Mouse (Mus musculus) neural tube, embryonic 12.5 days (tissue): ENCODE data around the gene Bsdc1. TPM values are rescaled to one million over a fixed set of nuclear protein-coding genes. Genes with fewer than 3 reads are reported as not detected.
"Not testable (repeated sequence)": the region's sequence is repeated elsewhere in the genome, so short reads cannot be mapped to it uniquely, and the experiment has no call there.

Experiments used
- ATAC-seq: fragments of 200-750 bp; cut with Nextera tagmentation; 2 replicates; pipeline ENCODE4 v1.8.0; 2017; ENCODE audit warnings: low read depth, mild to moderate bottlenecking, moderate TSS enrichment, moderate library complexity; ENCODE audit not compliant: low FRiP score
- H3K27ac ChIP-seq: fragments of 300-500 bp; sonication (generic); 2 replicates; pipeline ENCODE4 v1.5.1; 2016
- H3K27me3 ChIP-seq: fragments of 300-500 bp; sonication (generic); replicated peaks from 2 replicates; pipeline ENCODE4 v1.6.1; 2016; ENCODE audit warnings: mild to moderate bottlenecking
- H3K36me3 ChIP-seq: fragments of 300-500 bp; sonication (generic); 2 replicates; pipeline ENCODE4 v1.6.1; 2016; ENCODE audit warnings: mild to moderate bottlenecking
- H3K4me1 ChIP-seq: fragments of 300-500 bp; sonication (generic); 2 replicates; pipeline ENCODE4 v1.6.1; 2016
- H3K4me2 ChIP-seq: fragments of 300-500 bp; sonication (generic); replicated peaks from 2 replicates; pipeline ENCODE4 v1.6.1; 2016; ENCODE audit warnings: mild to moderate bottlenecking
- H3K4me3 ChIP-seq: fragments of 300-500 bp; sonication (generic); 2 replicates; pipeline ENCODE4 v1.5.1; 2016
- H3K9ac ChIP-seq: fragments of 300-500 bp; sonication (generic); 2 replicates; pipeline ENCODE4 v1.6.1; 2016; ENCODE audit warnings: mild to moderate bottlenecking
- H3K9me3 ChIP-seq: fragments of 300-500 bp; sonication (generic); 2 replicates; pipeline ENCODE4 v1.6.1; 2016; ENCODE audit warnings: mild to moderate bottlenecking
- WGBS: fragments of 180-500 bp; shearing (Covaris S2); methylation state at CpG from one replicate; pipeline ENCODE4 v1.1.7; 2016; 5-methylcytosine and 5-hydroxymethylcytosine counted together
- polyA plus RNA-seq: library from polyadenylated mRNA; unstranded; fragments of >200 nt; fragmentation: Nextera tagmentation; extraction: Ambion mirVana; gene quantifications from 2 replicates; pipeline ENCODE4 v1.2.1, GENCODE M21; 2016

Gene Bsdc1
- polyA plus RNA-seq, 1 experiment from 2014 or later: 33.1 TPM

DNA sequence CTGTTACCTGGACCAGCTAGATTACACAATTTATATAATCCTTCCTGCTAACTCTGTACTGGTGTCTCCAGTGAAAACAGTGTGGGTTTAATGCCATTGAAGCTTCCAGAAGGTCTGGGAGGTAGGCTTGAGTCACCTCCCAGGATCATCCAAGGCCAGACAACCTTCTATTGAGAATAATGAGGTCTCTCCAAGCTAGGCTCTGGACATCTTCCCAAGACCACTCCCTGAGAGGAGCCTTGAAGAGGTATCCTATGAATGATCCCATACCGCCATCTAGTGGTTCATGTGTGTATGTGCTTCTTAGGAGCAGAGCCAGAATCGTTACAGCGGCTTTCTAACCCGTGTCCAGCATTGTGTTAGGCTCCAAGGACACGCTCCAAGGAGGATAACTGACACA is 6.1 kb upstream of the Bsdc1 start:
- Histone ChIP-seq H3K9ac (no peak overlapping the region), H3K4me2 (no peak overlapping the region), H3K4me3 (no peak overlapping the region), H3K9me3 (no peaks in the 10 kb centered on the region), H3K27ac (no peak overlapping the region), H3K4me1 (no peaks in the 10 kb centered on the region), H3K36me3 (no peaks in the 10 kb centered on the region), H3K27me3 (no peaks in the 10 kb centered on the region)
- 5% methylated on average over 5 of the region's 5 CpGs for WGBS
- ATAC-seq: peak; percentile 56; the same call in 1 of the 2 replicates

DNA sequence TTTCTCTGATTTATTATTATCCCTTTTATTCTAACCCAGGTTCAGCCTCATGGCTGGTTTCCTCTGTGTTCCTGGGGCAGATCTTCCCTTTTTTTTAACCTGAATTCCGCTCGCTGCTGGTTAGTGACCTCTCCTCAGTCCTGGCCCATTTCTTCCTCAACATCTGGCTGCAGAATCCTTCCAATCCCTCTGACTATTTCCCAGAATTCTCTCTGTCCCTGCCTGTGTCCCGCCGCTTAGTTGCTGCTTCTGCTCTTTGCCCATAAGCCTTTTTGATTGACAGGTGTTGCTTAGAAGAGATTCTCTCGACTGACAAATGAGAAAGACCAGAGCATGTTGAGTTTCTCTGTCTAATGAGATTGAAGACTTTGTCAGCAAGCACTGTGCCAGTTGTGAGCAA is 5.3 kb upstream of the Bsdc1 start:
- Histone ChIP-seq H3K4me3 (no peak overlapping the region), H3K9me3 (no peaks in the 10 kb centered on the region), H3K27ac (no peak overlapping the region), H3K9ac (no peak overlapping the region), H3K4me2 (no peak overlapping the region), H3K36me3 (no peaks in the 10 kb centered on the region), H3K4me1 (0 out of 2 replicates have a peak, but pooled peaks cover 5% of the 10 kb centered on the region), H3K27me3 (no peaks in the 10 kb centered on the region)
- no peak for ATAC-seq
- 60% methylated on average over 5 of the region's 5 CpGs for WGBS

DNA sequence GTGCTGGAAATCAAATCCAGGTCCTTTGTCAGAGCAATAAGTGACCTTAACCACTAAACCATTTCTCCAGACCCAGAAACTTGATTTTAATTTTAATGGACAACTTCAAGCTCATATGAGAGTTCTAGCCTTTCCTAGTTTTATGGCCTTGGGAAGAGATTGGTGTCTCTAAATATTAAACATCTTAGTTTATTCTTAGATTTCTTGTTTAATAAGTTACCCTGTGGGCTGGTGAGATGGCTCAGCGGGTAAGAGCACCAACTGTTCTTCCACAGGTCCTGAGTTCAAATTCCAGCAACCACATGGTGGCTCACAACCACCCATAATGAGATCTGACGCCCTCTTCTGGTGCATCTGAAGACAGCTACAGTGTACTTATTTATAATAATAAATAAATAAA is 4.1 kb upstream of the Bsdc1 start:
- 64% methylated on average over 2 of the region's 2 CpGs for WGBS
- not testable (repeated sequence) for ATAC-seq, H3K9me3 ChIP-seq, H3K4me3 ChIP-seq, H3K27me3 ChIP-seq, H3K4me2 ChIP-seq, H3K4me1 ChIP-seq, H3K9ac ChIP-seq, H3K36me3 ChIP-seq, H3K27ac ChIP-seq

DNA sequence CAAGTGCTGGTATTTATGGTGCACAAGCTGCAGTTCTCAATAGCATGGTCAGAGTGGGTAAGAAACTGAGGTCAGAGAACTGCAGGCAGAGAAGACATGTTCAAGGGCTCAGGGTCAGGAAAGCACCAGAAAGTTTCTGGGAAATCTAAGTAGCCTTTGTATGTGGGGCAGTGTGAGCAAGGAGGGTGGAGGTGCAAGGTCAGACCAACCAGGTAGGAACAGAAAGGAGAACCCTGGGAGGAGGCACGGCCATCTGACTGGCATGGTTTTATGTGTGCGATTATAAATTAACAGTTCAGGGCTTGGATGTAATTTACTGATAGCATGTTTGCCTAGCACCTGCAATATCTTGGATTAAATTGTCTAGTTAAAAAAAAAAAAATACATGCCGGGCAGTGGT is 1.7 kb upstream of the Bsdc1 start:
- ATAC-seq: no peak
- no peaks in the 10 kb centered on the region for H3K27me3 ChIP-seq
- H3K4me1 ChIP-seq: peaks cover 16% of the 10 kb centered on the region
- no peak overlapping the region for H3K27ac ChIP-seq
- no peak overlapping the region for H3K4me3 ChIP-seq
- H3K4me2 ChIP-seq: no peak overlapping the region
- no peaks in the 10 kb centered on the region for H3K9me3 ChIP-seq
- WGBS: 90% methylated on average over 3 of the region's 3 CpGs
- no peak overlapping the region for H3K9ac ChIP-seq
- peaks cover 8% of the 10 kb centered on the region; the same call in 1 of the 2 replicates for H3K36me3 ChIP-seq

DNA sequence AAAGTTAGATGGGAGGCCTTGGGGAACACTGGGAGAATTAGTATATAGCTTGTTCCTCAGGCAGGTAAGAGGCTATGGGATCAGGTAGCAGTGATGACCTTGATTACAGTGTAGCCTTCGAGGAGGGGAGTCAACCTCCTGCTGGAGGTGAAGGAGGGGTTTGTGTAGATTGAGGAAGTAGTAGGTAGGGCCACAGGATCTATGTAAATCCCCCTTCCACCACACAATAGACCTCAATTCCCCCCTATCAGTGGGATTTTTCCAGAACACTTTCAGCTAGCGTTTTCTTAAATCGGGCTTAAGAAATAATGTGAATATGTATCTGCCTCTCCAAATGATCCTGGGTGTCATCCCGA is 576 bp upstream of the Bsdc1 start:
- ATAC-seq: 0 out of 2 replicates have a peak, but pooled peaks have one; percentile 14
- peaks cover 16% of the 10 kb centered on the region for H3K4me1 ChIP-seq
- peak overlapping the region; percentile 78 for H3K4me2 ChIP-seq
- under 1% methylated on average over 4 of the region's 4 CpGs for WGBS
- peak overlapping the region; percentile 40 for H3K4me3 ChIP-seq
- H3K9ac ChIP-seq: peak overlapping the region; percentile 62
- peaks cover 18% of the 10 kb centered on the region for H3K36me3 ChIP-seq
- H3K27me3 ChIP-seq: no peaks in the 10 kb centered on the region
- H3K27ac ChIP-seq: peak overlapping the region; percentile 79
- H3K9me3 ChIP-seq: no peaks in the 10 kb centered on the region

DNA sequence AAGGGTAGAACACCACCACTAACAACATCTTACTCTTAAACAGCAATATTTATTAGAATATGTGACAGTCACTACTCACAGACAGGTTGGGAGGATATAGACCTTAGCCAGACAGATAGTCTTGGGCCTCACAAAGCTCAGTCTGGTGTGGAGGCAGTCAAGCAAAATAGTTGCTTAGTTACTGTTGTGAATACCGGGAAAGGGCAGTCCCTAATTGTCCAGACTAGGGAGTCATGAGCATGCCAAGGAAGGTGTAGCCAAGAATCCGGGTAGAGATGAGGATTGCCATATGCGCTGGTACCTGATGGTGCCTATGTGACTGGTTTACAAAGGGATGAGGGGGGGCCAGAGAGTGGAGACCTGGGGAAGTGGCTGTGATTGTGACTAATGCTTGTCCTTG is 737 bp downstream of the Bsdc1 start:
- H3K36me3 ChIP-seq: peaks cover 31% of the 10 kb centered on the region
- peaks cover 16% of the 10 kb centered on the region for H3K4me1 ChIP-seq
- H3K9ac ChIP-seq: peak overlapping the region; percentile 79
- ATAC-seq: no peak
- no peaks in the 10 kb centered on the region for H3K27me3 ChIP-seq
- H3K27ac ChIP-seq: no peak overlapping the region
- no peaks in the 10 kb centered on the region for H3K9me3 ChIP-seq
- H3K4me2 ChIP-seq: peak overlapping the region; percentile 78
- H3K4me3 ChIP-seq: peak overlapping the region; percentile 91
- WGBS: 53% methylated on average over 3 of the region's 3 CpGs

DNA sequence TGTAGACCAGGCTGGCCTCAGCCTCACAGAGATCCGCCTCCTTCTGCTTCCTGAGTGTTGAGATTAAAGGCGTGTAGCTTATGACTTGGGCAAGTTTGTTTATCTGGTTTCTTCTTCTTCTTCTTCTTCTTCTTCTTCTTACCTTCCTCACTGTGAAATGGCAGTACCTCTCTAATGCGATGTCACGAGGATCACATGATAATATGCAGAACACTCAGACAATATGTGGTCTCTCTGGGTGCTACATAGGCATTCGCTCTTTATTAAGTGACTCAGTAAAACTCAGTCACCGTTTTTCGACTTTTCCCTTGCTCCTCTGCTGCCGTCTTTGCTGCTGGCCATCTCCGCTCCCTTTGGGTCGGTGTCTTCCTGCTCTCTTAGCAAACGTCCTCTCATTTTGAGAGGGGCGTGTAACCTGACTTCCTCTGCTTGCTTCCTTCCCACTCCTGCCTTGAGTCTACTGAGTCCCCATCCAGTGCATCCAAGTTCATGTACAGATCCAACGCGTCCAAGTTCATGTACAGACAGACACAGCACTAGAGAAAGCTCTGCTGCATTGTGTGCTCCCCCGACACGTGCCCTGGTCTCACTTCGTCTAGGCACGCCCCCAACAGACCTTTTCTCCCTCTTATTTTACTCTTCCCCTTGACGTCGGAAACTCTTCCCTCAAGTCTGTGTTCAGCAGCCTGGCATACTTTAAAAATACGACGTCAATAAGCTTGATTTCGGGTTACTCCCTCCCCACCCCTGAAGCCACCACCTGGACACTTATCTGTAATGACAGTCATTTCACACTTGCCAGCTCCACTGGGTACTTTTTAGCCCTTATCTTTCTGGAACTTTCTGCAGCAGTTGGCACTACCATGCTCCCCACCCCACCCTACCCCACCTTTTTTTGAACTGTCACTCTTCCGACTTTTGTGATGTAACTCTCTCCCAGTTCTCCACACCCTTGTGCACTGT is 2.0 kb downstream of the Bsdc1 start:
- no peak overlapping the region for H3K4me3 ChIP-seq
- H3K4me1 ChIP-seq: peaks cover 16% of the 10 kb centered on the region
- H3K36me3 ChIP-seq: peaks cover 43% of the 10 kb centered on the region
- no peak overlapping the region for H3K9ac ChIP-seq
- WGBS: 89% methylated on average over 24 of the region's 24 CpGs
- no peaks in the 10 kb centered on the region for H3K9me3 ChIP-seq
- no peak overlapping the region for H3K4me2 ChIP-seq
- H3K27ac ChIP-seq: no peak overlapping the region
- no peak for ATAC-seq
- H3K27me3 ChIP-seq: no peaks in the 10 kb centered on the region

DNA sequence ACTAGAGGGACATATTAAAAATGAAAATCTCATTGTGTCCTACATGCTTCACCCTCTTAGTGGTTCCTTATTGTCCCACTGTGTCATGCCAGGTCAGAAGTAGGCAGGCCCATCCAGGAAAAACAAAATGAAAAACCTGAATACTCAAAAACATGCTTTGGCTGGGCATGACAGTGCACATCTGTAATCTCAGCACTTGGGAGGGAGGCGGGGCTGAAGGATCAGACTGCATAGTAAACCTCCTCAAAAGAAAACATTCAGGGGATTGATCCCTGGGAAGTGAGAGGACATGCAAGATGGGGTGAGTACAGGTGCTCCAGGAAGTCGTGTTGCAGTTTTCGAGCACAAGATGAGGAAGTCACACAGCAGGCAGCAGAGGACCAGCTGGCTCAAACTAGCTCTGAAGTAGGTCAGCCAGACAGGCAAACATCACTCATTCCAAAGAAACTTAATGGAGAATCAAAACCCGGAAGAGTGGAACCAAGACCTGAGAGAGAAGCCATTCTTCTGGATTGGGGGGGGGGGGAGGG is 3.0 kb downstream of the Bsdc1 start:
- Histone ChIP-seq H3K27ac (no peak overlapping the region), H3K4me2 (no peak overlapping the region), H3K27me3 (no peaks in the 10 kb centered on the region), H3K9ac (no peak overlapping the region), H3K36me3 (peaks cover 52% of the 10 kb centered on the region), H3K9me3 (no peaks in the 10 kb centered on the region), H3K4me3 (no peak overlapping the region), H3K4me1 (peaks cover 16% of the 10 kb centered on the region)
- WGBS: 87% methylated on average over 4 of the region's 4 CpGs
- ATAC-seq: no peak

DNA sequence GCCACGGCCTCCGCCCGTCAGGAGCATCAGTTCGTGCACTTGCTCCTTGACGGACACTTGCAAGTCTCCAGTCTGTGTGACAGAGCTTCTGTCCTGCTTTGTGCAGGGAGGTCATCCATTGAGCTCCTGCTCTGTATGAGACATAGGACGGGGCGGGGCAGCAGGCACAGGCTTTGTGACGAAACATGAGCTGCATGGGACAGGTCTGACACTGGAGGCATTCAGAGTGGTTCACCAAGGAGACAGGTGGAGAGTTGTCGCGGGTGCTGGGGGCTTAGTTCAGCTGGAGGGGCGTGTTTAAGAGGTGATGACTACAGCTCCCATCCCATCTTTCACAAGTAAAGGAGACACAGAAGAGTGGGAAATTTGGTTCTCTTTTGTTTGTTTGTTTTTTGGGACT is 14.7 kb downstream of the Bsdc1 start:
- no peak for ATAC-seq

DNA sequence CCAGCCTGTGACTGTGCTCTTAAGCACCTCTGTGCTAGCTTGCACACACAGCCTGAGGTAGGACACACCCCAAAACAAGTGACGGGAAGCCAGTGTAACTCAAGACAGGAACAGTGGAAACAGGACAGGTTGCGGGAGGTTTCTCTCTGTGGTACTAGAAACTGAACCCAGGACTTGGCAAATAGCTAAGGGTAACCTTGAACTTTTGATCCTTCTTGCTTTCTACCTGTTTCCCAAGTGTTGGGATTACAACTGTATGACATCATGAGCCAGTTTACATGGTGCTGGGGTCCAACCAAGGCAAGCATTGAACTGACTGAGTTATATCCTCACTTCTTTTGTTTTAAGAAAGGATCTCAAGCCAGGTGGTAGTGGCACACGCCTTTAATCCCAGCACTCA is 18.5 kb downstream of the Bsdc1 start:
- no peak for ATAC-seq

More for the DNA sequence above, 14.7 kb downstream of the Bsdc1 start:
- WGBS: 89% methylated on average over 11 of the region's 11 CpGs
- no peaks in the 10 kb centered on the region for H3K9me3 ChIP-seq
- no peak overlapping the region for H3K27ac ChIP-seq
- no peaks in the 10 kb centered on the region for H3K27me3 ChIP-seq
- no peak overlapping the region for H3K9ac ChIP-seq
- H3K36me3 ChIP-seq: peaks cover 84% of the 10 kb centered on the region
- no peak overlapping the region for H3K4me3 ChIP-seq
- H3K4me1 ChIP-seq: no peaks in the 10 kb centered on the region
- no peak overlapping the region for H3K4me2 ChIP-seq

DNA sequence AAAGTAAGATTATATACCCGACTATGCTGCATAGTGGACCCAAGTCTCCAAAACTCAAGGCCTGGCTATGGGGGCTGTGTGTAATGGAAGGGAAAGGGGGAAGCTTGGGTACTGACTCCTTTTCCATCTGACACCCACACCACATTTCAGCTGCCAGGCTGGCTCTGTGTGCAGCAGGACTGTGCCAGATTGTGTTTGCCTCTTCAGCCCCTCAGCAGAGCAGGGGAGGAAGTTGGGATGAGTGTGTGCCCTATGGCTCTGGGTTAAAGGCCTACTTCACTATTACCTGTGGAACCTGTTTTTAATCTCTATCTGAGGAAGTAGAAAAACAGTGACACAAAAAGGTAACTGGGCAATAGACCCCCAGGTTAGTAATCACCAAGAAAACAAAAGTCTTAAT is 19.7 kb downstream of the Bsdc1 start:
- Histone ChIP-seq H3K36me3 (peaks cover 86% of the 10 kb centered on the region), H3K4me2 (no peak overlapping the region)
- WGBS: 85% methylated on average over 1 of the region's 1 CpGs

More for the DNA sequence above, 18.5 kb downstream of the Bsdc1 start:
- Histone ChIP-seq H3K9ac (no peak overlapping the region), H3K36me3 (peaks cover 84% of the 10 kb centered on the region), H3K4me1 (no peaks in the 10 kb centered on the region), H3K27me3 (no peaks in the 10 kb centered on the region), H3K4me2 (no peak overlapping the region), H3K4me3 (no peak overlapping the region), H3K27ac (no peak overlapping the region), H3K9me3 (no peaks in the 10 kb centered on the region)
- WGBS: 88% methylated on average over 3 of the region's 3 CpGs

DNA sequence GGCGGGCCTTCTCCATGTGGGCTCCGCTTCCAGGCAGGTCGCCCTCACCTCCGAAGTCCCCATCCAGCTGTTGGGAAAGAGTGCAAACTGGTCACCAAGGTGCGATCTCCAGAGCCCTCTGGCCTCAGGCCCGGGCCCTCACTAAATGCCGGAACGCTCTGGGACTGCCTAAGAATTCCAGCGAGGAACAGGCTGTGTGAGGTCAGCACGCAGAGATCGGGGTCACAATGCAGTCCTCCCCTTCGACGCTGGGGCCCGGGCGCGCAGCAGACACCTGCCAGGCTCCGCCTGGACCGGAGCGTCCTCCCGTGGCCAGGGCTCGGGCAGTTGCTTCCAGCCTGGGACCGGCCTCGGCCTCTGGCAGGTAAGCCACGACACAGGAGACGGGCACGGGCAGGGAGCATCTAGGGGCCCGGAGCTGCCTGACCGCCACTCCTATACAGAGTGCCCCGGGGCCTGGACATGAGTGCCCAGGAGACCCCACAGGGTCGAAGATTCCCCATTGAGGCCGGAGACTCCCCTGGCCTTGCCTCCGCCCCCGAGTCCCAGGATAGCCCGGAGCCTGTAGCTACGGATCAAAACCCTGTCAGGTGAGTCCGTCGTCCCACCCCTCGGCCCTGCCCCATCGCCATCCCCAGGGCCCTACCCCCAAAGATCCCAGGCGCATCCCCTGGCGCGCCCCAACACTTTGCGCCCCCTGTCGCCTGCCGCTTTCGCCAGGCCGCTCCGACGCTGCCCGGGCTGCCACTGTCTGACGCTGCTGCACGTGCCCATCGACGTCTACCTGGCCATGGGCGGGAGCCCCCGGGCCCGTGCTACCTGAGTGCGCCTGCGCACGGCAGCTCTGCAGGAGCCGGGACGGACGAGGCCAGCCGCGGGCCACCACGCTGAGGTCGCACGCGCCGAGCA is 29.8 kb downstream of the Bsdc1 start, which contains the start of the genes Tssk3 and Fam229a:
TSS of gene Tssk3 (minus strand) at position 51 of the 909 bp plus-strand sequence.
TSS of gene Fam229a (plus strand) at position 219 of the 909 bp plus-strand sequence.
- ATAC-seq: peak; percentile 53; the same call in 1 of the 2 replicates
- H3K9me3 ChIP-seq: no peaks in the 10 kb centered on the region
- WGBS: 4% methylated on average over 70 of the region's 70 CpGs
- peaks cover 17% of the 10 kb centered on the region for H3K4me1 ChIP-seq
- peak within 1 kb of the TSS; percentile 47; the same call in 1 of the 2 replicates for H3K9ac ChIP-seq
- H3K36me3 ChIP-seq: peaks cover 29% of the 10 kb centered on the region
- H3K27ac ChIP-seq: no peak within 1 kb of the TSS
- peak within 1 kb of the TSS; percentile 35 for H3K4me3 ChIP-seq
- peaks cover 27% of the 10 kb centered on the region for H3K27me3 ChIP-seq
- peak within 1 kb of the TSS; percentile 62 for H3K4me2 ChIP-seq

More for the DNA sequence above, 19.7 kb downstream of the Bsdc1 start:
- no peaks in the 10 kb centered on the region for H3K9me3 ChIP-seq
- H3K27me3 ChIP-seq: no peaks in the 10 kb centered on the region
- no peak overlapping the region for H3K9ac ChIP-seq
- H3K4me1 ChIP-seq: no peaks in the 10 kb centered on the region
- no peak overlapping the region for H3K4me3 ChIP-seq
- H3K27ac ChIP-seq: no peak overlapping the region
- ATAC-seq: no peak
